Mouse (Mus musculus): ENCODE data around the gene Spn. TPM values are rescaled to one million over a fixed set of nuclear protein-coding genes. Genes with fewer than 3 reads are reported as not detected.
A peak's percentile ranks its signal among the peaks of the same experiment; 100 is the strongest.
"Not testable (repeated sequence)": the region's sequence is repeated elsewhere in the genome, so short reads cannot be mapped to it uniquely, and the experiment has no call there.

Spn gene
- polyA plus RNA-seq (2011; ENCODE audit: insufficient read length, low read depth, missing spikeins), result not detected in 2 replicates

- Histone ChIP-seq H3K4me3 (ENCODE audit: insufficient read depth, low read length) (no peak within 1 kb of the TSS), H3K4me1 (ENCODE audit: control insufficient read depth, insufficient read depth, low read length) (no peaks in the 10 kb centered on the region), H3K27ac (ENCODE audit: insufficient read depth, low read length) (no peak within 1 kb of the TSS)
- TF ChIP-seq CTCF (IDR thresholded peaks at IDR 0.05; ENCODE audit: borderline replicate concordance, insufficient read depth, low read length), result no peak
- TF ChIP-seq POLR2A (IDR thresholded peaks at IDR 0.05; ENCODE audit: low read depth, low read length), result no peak
Measured at GRCm38 (mm10) chr7:127137262-127138017, at the start of gene Spn. Spn (minus strand) TSS chr7:127137823.

- Histone ChIP-seq H3K4me3 (ENCODE audit: insufficient read depth, low read length) (no peak overlapping the region), H3K27ac (ENCODE audit: insufficient read depth, low read length) (no peak overlapping the region), H3K4me1 (ENCODE audit: control insufficient read depth, insufficient read depth, low read length) (peaks cover 2% of the 10 kb centered on the region; the same call in 1 of the 2 replicates)
- TF ChIP-seq CTCF (IDR thresholded peaks at IDR 0.05; ENCODE audit: borderline replicate concordance, insufficient read depth, low read length), result no peak
- TF ChIP-seq POLR2A (IDR thresholded peaks at IDR 0.05; ENCODE audit: low read depth, low read length), result no peak
Measured at GRCm38 (mm10) chr7:127187351-127187750, 49.7 kb upstream of the Spn start.

GRCm38 (mm10) chr7:127185601-127186000 lies 48.0 kb upstream of the Spn start:
- Histone ChIP-seq H3K27ac (ENCODE audit: insufficient read depth, low read length) (no peak overlapping the region), H3K4me3 (ENCODE audit: insufficient read depth, low read length) (no peak overlapping the region), H3K4me1 (ENCODE audit: control insufficient read depth, insufficient read depth, low read length) (peaks cover 7% of the 10 kb centered on the region)
- TF ChIP-seq CTCF (IDR thresholded peaks at IDR 0.05; ENCODE audit: borderline replicate concordance, insufficient read depth, low read length), result no peak
- TF ChIP-seq POLR2A (IDR thresholded peaks at IDR 0.05; ENCODE audit: low read depth, low read length), result no peak

- no peak for TF ChIP-seq CTCF (IDR thresholded peaks at IDR 0.05; ENCODE audit: borderline replicate concordance, insufficient read depth, low read length)
- no peak for TF ChIP-seq POLR2A (IDR thresholded peaks at IDR 0.05; ENCODE audit: low read depth, low read length)
- Histone ChIP-seq H3K4me1 (ENCODE audit: control insufficient read depth, insufficient read depth, low read length) (peaks cover 7% of the 10 kb centered on the region), H3K4me3 (ENCODE audit: insufficient read depth, low read length) (no peak overlapping the region), H3K27ac (ENCODE audit: insufficient read depth, low read length) (peak overlapping the region; percentile 61; the same call in 1 of the 2 replicates)
Measured at GRCm38 (mm10) chr7:127184720-127185119, 47.1 kb upstream of the Spn start.

GRCm38 (mm10) chr7:127183828-127184227 lies 46.2 kb upstream of the Spn start:
- no peak overlapping the region for H3K4me3 ChIP-seq (ENCODE audit: insufficient read depth, low read length)
- no peak overlapping the region for H3K27ac ChIP-seq (ENCODE audit: insufficient read depth, low read length)
- H3K4me1 ChIP-seq (ENCODE audit: control insufficient read depth, insufficient read depth, low read length), result peaks cover 7% of the 10 kb centered on the region
- TF ChIP-seq POLR2A (IDR thresholded peaks at IDR 0.05; ENCODE audit: low read depth, low read length) (no peak), CTCF (IDR thresholded peaks at IDR 0.05; ENCODE audit: borderline replicate concordance, insufficient read depth, low read length) (peak; percentile 59; the same call in 1 of the 2 replicates)

GRCm38 (mm10) chr7:127183345-127183744 lies 45.7 kb upstream of the Spn start:
- H3K27ac ChIP-seq (ENCODE audit: insufficient read depth, low read length), result no peak overlapping the region
- peaks cover 7% of the 10 kb centered on the region for H3K4me1 ChIP-seq (ENCODE audit: control insufficient read depth, insufficient read depth, low read length)
- TF ChIP-seq POLR2A (IDR thresholded peaks at IDR 0.05; ENCODE audit: low read depth, low read length), result no peak
- no peak for TF ChIP-seq CTCF (IDR thresholded peaks at IDR 0.05; ENCODE audit: borderline replicate concordance, insufficient read depth, low read length)
- H3K4me3 ChIP-seq (ENCODE audit: insufficient read depth, low read length), result no peak overlapping the region

- not testable (repeated sequence) for H3K27ac ChIP-seq (ENCODE audit: insufficient read depth, low read length); H3K4me1 ChIP-seq (ENCODE audit: control insufficient read depth, insufficient read depth, low read length); H3K4me3 ChIP-seq (ENCODE audit: insufficient read depth, low read length)
Measured at GRCm38 (mm10) chr7:127181724-127182123, 44.1 kb upstream of the Spn start.

GRCm38 (mm10) chr7:127180783-127181182 lies 43.2 kb upstream of the Spn start:
- TF ChIP-seq POLR2A (IDR thresholded peaks at IDR 0.05; ENCODE audit: low read depth, low read length), result no peak
- no peak for TF ChIP-seq CTCF (IDR thresholded peaks at IDR 0.05; ENCODE audit: borderline replicate concordance, insufficient read depth, low read length)
- no peak overlapping the region for H3K27ac ChIP-seq (ENCODE audit: insufficient read depth, low read length)
- H3K4me1 ChIP-seq (ENCODE audit: control insufficient read depth, insufficient read depth, low read length), result peaks cover 7% of the 10 kb centered on the region
- no peak overlapping the region for H3K4me3 ChIP-seq (ENCODE audit: insufficient read depth, low read length)

GRCm38 (mm10) chr7:127176937-127177336 lies 39.3 kb upstream of the Spn start:
- peaks cover 4% of the 10 kb centered on the region; the same call in 1 of the 2 replicates for H3K4me1 ChIP-seq (ENCODE audit: control insufficient read depth, insufficient read depth, low read length)
- TF ChIP-seq CTCF (IDR thresholded peaks at IDR 0.05; ENCODE audit: borderline replicate concordance, insufficient read depth, low read length) (no peak), POLR2A (IDR thresholded peaks at IDR 0.05; ENCODE audit: low read depth, low read length) (no peak)
- H3K27ac ChIP-seq (ENCODE audit: insufficient read depth, low read length), result no peak overlapping the region
- H3K4me3 ChIP-seq (ENCODE audit: insufficient read depth, low read length), result no peak overlapping the region

- Histone ChIP-seq H3K4me3 (ENCODE audit: insufficient read depth, low read length) (no peak overlapping the region), H3K4me1 (ENCODE audit: control insufficient read depth, insufficient read depth, low read length) (no peaks in the 10 kb centered on the region), H3K27ac (ENCODE audit: insufficient read depth, low read length) (no peak overlapping the region)
- TF ChIP-seq CTCF (IDR thresholded peaks at IDR 0.05; ENCODE audit: borderline replicate concordance, insufficient read depth, low read length) (no peak), POLR2A (IDR thresholded peaks at IDR 0.05; ENCODE audit: low read depth, low read length) (no peak)
Measured at GRCm38 (mm10) chr7:127166501-127166900, 28.9 kb upstream of the Spn start.

Measured in embryonic fibroblast, embryonic 13.5 days (primary cell).